Mouse (Mus musculus) liver, adult 2 months (tissue): ENCODE measurements around the gene Dixdc1.

Experiments
- CTCF ChIP-seq: fragments of 200-500 bp; IDR thresholded peaks from 2 replicates; pipeline ENCODE4 v1.5.1; 2011; ENCODE audit warnings: low read depth, low read length, control low read depth
- POLR2A ChIP-seq: fragments of 200-500 bp; IDR thresholded peaks from 2 replicates; pipeline ENCODE4 v1.6.1; 2011; ENCODE audit warnings: low read length, control low read depth; ENCODE audit not compliant: insufficient read depth; ENCODE audit errors: extremely low read depth

- no peak for TF ChIP-seq POLR2A
- no peak for TF ChIP-seq CTCF
Observed at GRCm38 (mm10) chr9:50724661-50725330, 14.5 kb downstream of the Dixdc1 start.
